ENCODE assay signal across 11 mouse cellular contexts in genomic region chr12:82935121-82935762, GRCm38 (mm10).
DNase-seq lines count a peak whose midpoint lies in the region; ATAC-seq and TF ChIP-seq lines count a peak whose summit lies in the region.
"Had no signal": no experiment of that assay in that cellular context is flagged by ENCODE, and none has a peak within 500 bp of the region (broad histone marks: within the 10 kb centered on the region; RNA-seq: fewer than 3 reads in every experiment).

No protein-coding gene starts in this region.

- H3K9ac ChIP-seq in limb, embryonic 14.5 days (ENCODE audit: low read depth, low read length, severe bottlenecking): no peak overlapping the region
- H3K9ac ChIP-seq: neural tube, embryonic 13.5 days had no signal

- DNase-seq in kidney, adult 9 months: peak; percentile 24
- DNase-seq in kidney, adult 18-20 months: no peak
- DNase-seq in forelimb bud, embryonic 11.5 days (ENCODE audit: low read depth, low spot score): peak; percentile 46
- peak; percentile 57 to 61 for DNase-seq in heart, postnatal 10 days
- DNase-seq in limb, embryonic 14.5 days (ENCODE audit: low spot score): peak; percentile 41
- DNase-seq in cerebellum, postnatal 25 days: no peak
- DNase-seq in cerebellum, adult 18-20 months: no peak
- DNase-seq: gastrocnemius, postnatal 14 days had no signal

- intact Hi-C loops in heart, postnatal 10 days (cut with DNase I): no loop called here

- H3K27ac ChIP-seq in limb, embryonic 14.5 days (replicated peaks; ENCODE audit: low read depth, low read length): no peak overlapping the region
- H3K27ac ChIP-seq: neural tube, embryonic 13.5 days had no signal

- no peak overlapping the region for H3K4me3 ChIP-seq in limb, embryonic 14.5 days (replicated peaks; ENCODE audit: low read length)
- H3K4me3 ChIP-seq: megakaryocyte, embryonic 14.5 days; neural tube, embryonic 13.5 days had no signal

- 28% methylated on average over 6 of the region's 6 CpGs for WGBS in limb, embryonic 14.5 days

- H3K9me3 ChIP-seq in limb, embryonic 14.5 days (ENCODE audit: control insufficient read depth, low read length): no peaks in the 10 kb centered on the region
- H3K9me3 ChIP-seq: megakaryocyte, embryonic 14.5 days; neural tube, embryonic 13.5 days had no signal

- H3K36me3 ChIP-seq in limb, embryonic 14.5 days (ENCODE audit: control insufficient read depth, insufficient read depth, low read length): no peaks in the 10 kb centered on the region
- H3K36me3 ChIP-seq: neural tube, embryonic 13.5 days had no signal

- H3K4me2 ChIP-seq in limb, embryonic 14.5 days (replicated peaks; ENCODE audit: low read depth, low read length, severe bottlenecking): no peak overlapping the region
- H3K4me2 ChIP-seq: neural tube, embryonic 13.5 days had no signal

- H3K27me3 ChIP-seq in limb, embryonic 14.5 days (ENCODE audit: control insufficient read depth, insufficient read depth, low read length): no peaks in the 10 kb centered on the region
- H3K27me3 ChIP-seq: megakaryocyte, embryonic 14.5 days; neural tube, embryonic 13.5 days had no signal

- H3K4me1 ChIP-seq in limb, embryonic 14.5 days (ENCODE audit: control insufficient read depth, insufficient read depth, low read length): peaks cover 11% of the 10 kb centered on the region; the same call in 1 of the 2 replicates
- H3K4me1 ChIP-seq: megakaryocyte, embryonic 14.5 days; neural tube, embryonic 13.5 days had no signal

- no peak for ATAC-seq in limb, embryonic 14.5 days (ENCODE audit: low FRiP score, low read depth)
- no peak for ATAC-seq in erythroid progenitor cell, adult 5-6 weeks (replicated peaks; ENCODE audit: low FRiP score, poor library complexity, severe bottlenecking)

- no peak for TF ChIP-seq POLR2A in limb, embryonic 14.5 days (IDR thresholded peaks at IDR 0.05; ENCODE audit: borderline replicate concordance, extremely low read depth, insufficient read depth, insufficient read length)

Comparison
In these comparisons a context has a peak if more than half of its experiments do, and no peak if none do; other contexts are left out.
1. DNase-seq: peak in kidney, adult 9 months (single experiment), forelimb bud, embryonic 11.5 days (single experiment), heart, postnatal 10 days (2 of 2) and limb, embryonic 14.5 days (single experiment); none in kidney, adult 18-20 months (single experiment), cerebellum, postnatal 25 days (0 of 2) and cerebellum, adult 18-20 months (0 of 2).